Mouse (Mus musculus) testis, adult 2 months (tissue): ENCODE data around the gene Cacna1e. TPM values are rescaled to one million over a fixed set of nuclear protein-coding genes. Genes with fewer than 3 reads are reported as not detected.

Source experiments
- H3K27ac ChIP-seq: fragments of 200-500 bp; 2 replicates; pipeline ENCODE4 v1.5.1; 2012; ENCODE audit warnings: low read depth, low read length; ENCODE audit not compliant: control insufficient read depth, insufficient read depth
- H3K27me3 ChIP-seq: fragments of 200-500 bp; 2 replicates; pipeline ENCODE4 v1.6.1; 2012; ENCODE audit warnings: mild to moderate bottlenecking, low read length, moderate library complexity; ENCODE audit not compliant: control insufficient read depth, insufficient read depth
- H3K36me3 ChIP-seq: fragments of 200-500 bp; 2 replicates; pipeline ENCODE4 v1.6.1; 2012; ENCODE audit warnings: mild to moderate bottlenecking, low read length; ENCODE audit not compliant: control insufficient read depth, insufficient read depth
- H3K4me1 ChIP-seq: fragments of 200-500 bp; 2 replicates; pipeline ENCODE4 v1.6.1; 2012; ENCODE audit warnings: low read length; ENCODE audit not compliant: control insufficient read depth, insufficient read depth
- H3K4me3 ChIP-seq: fragments of 200-500 bp; 2 replicates; pipeline ENCODE4 v1.5.1; 2012; ENCODE audit warnings: low read depth, mild to moderate bottlenecking, low read length, moderate library complexity, mixed read lengths; ENCODE audit not compliant: control insufficient read depth
- CTCF ChIP-seq: fragments of 200-500 bp; IDR thresholded peaks from 2 replicates; pipeline ENCODE4 v1.5.1; 2012; ENCODE audit warnings: low read depth, mild to moderate bottlenecking, inconsistent platforms, low read length, moderate library complexity; ENCODE audit not compliant: control insufficient read depth, insufficient read depth, insufficient replicate concordance
- POLR2A ChIP-seq: fragments of 200-500 bp; IDR thresholded peaks from 2 replicates; pipeline ENCODE4 v1.6.1; 2012; ENCODE audit warnings: low read depth, mild to moderate bottlenecking, inconsistent platforms, low read length, moderate library complexity; ENCODE audit not compliant: control insufficient read depth
- polyA plus RNA-seq: library from polyadenylated mRNA; depleted of rRNA; stranded (reverse); fragments of >200 nt; gene quantifications from 2 replicates; pipeline ENCODE4 v1.2.3, GENCODE M21; 2012

Gene Cacna1e
- polyA plus RNA-seq, 1 experiment = 1.0 TPM

- no peak overlapping the region for H3K4me3 ChIP-seq
- no peak for TF ChIP-seq POLR2A
- no peak for TF ChIP-seq CTCF
- peaks cover 9% of the 10 kb centered on the region for H3K4me1 ChIP-seq
- H3K27ac ChIP-seq = no peak overlapping the region
- no peaks in the 10 kb centered on the region for H3K36me3 ChIP-seq
- no peaks in the 10 kb centered on the region for H3K27me3 ChIP-seq
These were observed 99.4 kb downstream of the Cacna1e start for GRCm38 (mm10) chr1:154784862-154785261.

- H3K4me1 ChIP-seq = peaks cover 9% of the 10 kb centered on the region
- no peak overlapping the region for H3K4me3 ChIP-seq
- TF ChIP-seq POLR2A (no peak), CTCF (no peak)
- no peak overlapping the region for H3K27ac ChIP-seq
- H3K36me3 ChIP-seq = no peaks in the 10 kb centered on the region
- no peaks in the 10 kb centered on the region for H3K27me3 ChIP-seq
These were observed 100.8 kb downstream of the Cacna1e start for GRCm38 (mm10) chr1:154783521-154783920.

DNA sequence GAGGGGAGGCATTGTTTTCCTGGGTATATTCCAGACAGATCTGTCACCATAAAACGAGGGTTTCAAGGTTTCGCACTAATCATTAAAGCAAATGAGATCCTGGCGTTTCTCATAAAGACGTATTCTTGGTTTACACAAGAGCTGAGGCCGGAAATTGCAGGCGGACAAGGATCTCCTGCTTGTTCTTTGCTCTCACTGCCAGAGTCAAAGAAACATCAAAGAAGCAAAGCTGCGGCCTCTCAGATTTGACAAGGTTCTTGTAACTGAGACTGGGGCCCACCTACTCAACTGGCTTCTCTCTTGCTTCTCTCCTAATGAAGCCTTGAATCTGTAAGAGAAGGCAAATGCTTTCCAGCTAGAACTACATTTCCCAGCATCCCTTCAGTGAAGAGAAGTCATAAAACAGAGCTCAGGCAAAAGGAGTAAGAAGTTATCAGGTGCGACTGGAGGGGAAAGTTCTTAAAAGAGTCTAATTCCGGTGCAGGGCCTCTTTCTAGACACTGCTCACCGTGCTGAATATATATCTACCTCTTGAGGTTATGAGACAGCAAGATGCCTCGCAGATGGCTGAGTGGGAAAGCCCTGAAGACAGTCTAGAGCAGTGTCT is 104.3 kb downstream of the Cacna1e start:
- H3K27me3 ChIP-seq = no peaks in the 10 kb centered on the region
- H3K36me3 ChIP-seq = no peaks in the 10 kb centered on the region
- no peak overlapping the region for H3K4me3 ChIP-seq
- no peaks in the 10 kb centered on the region for H3K4me1 ChIP-seq
- no peak for TF ChIP-seq POLR2A
- TF ChIP-seq CTCF = no peak
- no peak overlapping the region for H3K27ac ChIP-seq

- Histone ChIP-seq H3K36me3 (no peaks in the 10 kb centered on the region), H3K4me3 (no peak overlapping the region), H3K27me3 (no peaks in the 10 kb centered on the region), H3K27ac (no peak overlapping the region), H3K4me1 (no peaks in the 10 kb centered on the region)
- TF ChIP-seq CTCF (no peak), POLR2A (no peak)
These were observed 108.0 kb downstream of the Cacna1e start for GRCm38 (mm10) chr1:154776344-154776743.

GRCm38 (mm10) chr1:154774468-154774867 is 109.8 kb downstream of the Cacna1e start:
- TF ChIP-seq POLR2A (no peak), CTCF (no peak)
- Histone ChIP-seq H3K27ac (no peak overlapping the region), H3K36me3 (no peaks in the 10 kb centered on the region)

DNA sequence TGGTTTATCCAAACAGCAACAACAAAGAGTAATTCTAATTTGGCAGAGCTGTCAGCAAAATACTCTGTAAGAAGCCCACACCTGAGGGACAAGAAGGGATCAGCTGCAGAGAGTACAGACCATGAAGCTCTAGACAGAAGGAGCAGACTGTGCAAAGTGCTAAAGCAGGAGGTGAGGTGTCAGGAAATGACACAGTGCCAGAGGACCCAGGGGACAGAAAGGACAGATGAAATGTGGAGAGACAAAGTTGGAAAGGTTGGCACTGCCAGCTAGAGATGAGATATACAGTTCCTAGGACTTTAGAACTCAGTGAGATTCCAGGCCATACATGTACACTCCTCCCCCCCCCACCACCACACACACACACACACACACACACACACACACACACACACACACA is 113.2 kb downstream of the Cacna1e start:
- Histone ChIP-seq H3K27ac (no peak overlapping the region), H3K4me1 (no peaks in the 10 kb centered on the region), H3K27me3 (no peaks in the 10 kb centered on the region), H3K36me3 (no peaks in the 10 kb centered on the region), H3K4me3 (no peak overlapping the region)
- TF ChIP-seq CTCF (no peak), POLR2A (no peak)

More at GRCm38 (mm10) chr1:154774468-154774867, 109.8 kb downstream of the Cacna1e start:
- H3K4me3 ChIP-seq = no peak overlapping the region
- no peaks in the 10 kb centered on the region for H3K4me1 ChIP-seq
- H3K27me3 ChIP-seq = no peaks in the 10 kb centered on the region

DNA sequence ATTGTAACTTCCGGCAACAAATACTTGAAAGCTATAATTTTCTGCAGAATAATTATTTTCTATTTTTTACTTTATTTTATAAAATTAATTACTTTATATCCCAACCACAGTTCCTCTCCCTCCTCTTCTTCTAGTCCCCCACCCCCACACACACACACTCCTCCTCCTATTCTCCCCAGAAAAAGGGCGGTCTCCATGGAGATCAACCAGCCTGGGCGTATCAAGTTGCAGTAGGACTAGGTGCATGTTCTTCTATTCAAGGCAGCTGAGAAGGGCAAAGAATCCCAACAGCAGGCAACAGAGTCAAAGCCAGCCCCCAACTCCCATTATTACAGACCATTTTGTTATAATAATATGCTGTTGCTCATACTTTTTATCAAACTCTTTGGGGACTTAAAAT is 113.8 kb downstream of the Cacna1e start:
- Histone ChIP-seq H3K27ac (no peak overlapping the region), H3K36me3 (no peaks in the 10 kb centered on the region), H3K4me1 (no peaks in the 10 kb centered on the region), H3K4me3 (no peak overlapping the region), H3K27me3 (no peaks in the 10 kb centered on the region)
- no peak for TF ChIP-seq POLR2A
- no peak for TF ChIP-seq CTCF
